Mouse (Mus musculus) stomach, embryonic 15.5 days (tissue): Measurements from ENCODE around the gene Mfsd4b3. TPM values are rescaled to one million over a fixed set of nuclear protein-coding genes. Genes with fewer than 3 reads are reported as not detected.
"Not testable (repeated sequence)": the region's sequence is repeated elsewhere in the genome, so short reads cannot be mapped to it uniquely, and the experiment has no call there.

Experiments
- ATAC-seq: fragments of 200-750 bp; cut with Nextera tagmentation; 2 replicates; pipeline ENCODE4 v1.8.0; 2017; ENCODE audit warnings: low read depth, moderate number of reproducible peaks, moderate TSS enrichment; ENCODE audit not compliant: insufficient read depth, low FRiP score
- H3K27ac ChIP-seq: fragments of 300-500 bp; sonication (generic); 2 replicates; pipeline ENCODE4 v1.5.1; 2015; ENCODE audit warnings: mild to moderate bottlenecking, inconsistent platforms
- H3K27me3 ChIP-seq: fragments of 300-500 bp; sonication (generic); replicated peaks from 2 replicates; pipeline ENCODE4 v1.6.1; 2015; ENCODE audit warnings: inconsistent platforms
- H3K36me3 ChIP-seq: fragments of 300-500 bp; sonication (generic); 2 replicates; pipeline ENCODE4 v1.6.1; 2015; ENCODE audit warnings: inconsistent platforms
- H3K4me1 ChIP-seq: fragments of 300-500 bp; sonication (generic); 2 replicates; pipeline ENCODE4 v1.6.1; 2015; ENCODE audit warnings: inconsistent platforms
- H3K4me2 ChIP-seq: fragments of 300-500 bp; sonication (generic); 2 replicates; pipeline ENCODE4 v1.6.1; 2015; ENCODE audit warnings: mild to moderate bottlenecking, inconsistent platforms
- H3K4me3 ChIP-seq: fragments of 300-500 bp; sonication (generic); replicated peaks from 2 replicates; pipeline ENCODE4 v1.5.1; 2015; ENCODE audit warnings: inconsistent platforms
- H3K9ac ChIP-seq: fragments of 300-500 bp; sonication (generic); 2 replicates; pipeline ENCODE4 v1.6.1; 2015; ENCODE audit warnings: inconsistent platforms
- H3K9me3 ChIP-seq: fragments of 300-500 bp; sonication (generic); 2 replicates; pipeline ENCODE4 v1.6.1; 2016; ENCODE audit warnings: inconsistent platforms
- WGBS: fragments of 180-500 bp; shearing (Covaris S2); methylation state at CpG from one replicate; pipeline ENCODE4 v1.1.7; 2015; 5-methylcytosine and 5-hydroxymethylcytosine counted together
- polyA plus RNA-seq: library from polyadenylated mRNA; unstranded; fragments of >200 nt; fragmentation: Nextera tagmentation; extraction: Ambion mirVana; gene quantifications from 2 replicates; pipeline ENCODE4 v1.2.1, GENCODE M21; 2015

Mfsd4b3 gene
- polyA plus RNA-seq, 1 experiment from 2014 or later, result 1.5 TPM

DNA sequence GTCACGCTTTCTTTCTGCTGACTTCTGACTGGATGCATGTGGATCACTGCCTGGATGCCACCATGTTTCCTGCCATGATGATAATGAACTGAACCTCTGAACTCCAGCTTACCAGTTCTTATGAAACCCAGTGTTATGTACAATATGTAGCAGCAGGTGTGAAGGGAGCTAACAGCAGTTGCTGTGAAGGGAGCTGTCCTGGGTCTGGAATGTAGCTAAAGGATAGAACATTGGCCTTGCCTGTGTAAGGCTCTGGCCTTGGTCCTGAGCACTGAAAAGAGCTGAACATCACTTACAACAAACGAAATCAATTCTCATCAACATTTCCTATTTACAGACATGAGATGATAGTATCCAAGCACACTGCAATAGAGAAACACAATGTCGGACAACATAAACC, 7.6 kb upstream of the Mfsd4b3 start:
- no peak overlapping the region for H3K9ac ChIP-seq
- WGBS, result 88% methylated on average over 3 of the region's 3 CpGs

DNA sequence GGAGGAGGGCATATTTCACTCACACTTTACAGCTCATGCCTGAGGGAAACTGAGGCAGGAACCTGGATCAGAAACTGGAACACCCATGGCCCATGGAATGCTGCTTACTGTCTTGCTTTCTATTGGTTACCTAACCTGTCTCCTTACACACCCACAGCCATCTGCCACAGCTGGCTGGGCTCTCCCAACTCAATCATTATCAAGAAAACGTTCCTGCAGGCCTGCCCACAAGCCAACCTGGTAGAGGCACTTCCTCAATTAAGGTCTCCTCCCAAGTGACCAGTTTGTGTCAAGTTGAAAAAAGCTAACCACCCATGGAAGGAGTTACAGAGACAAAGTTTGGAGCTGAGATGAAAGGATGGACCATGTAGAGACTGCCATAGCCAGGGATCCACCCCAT, 2.0 kb upstream of the Mfsd4b3 start:
- Histone ChIP-seq H3K27ac (no peak overlapping the region), H3K4me3 (no peak overlapping the region), H3K4me1 (peaks cover 3% of the 10 kb centered on the region; the same call in 1 of the 2 replicates), H3K4me2 (no peak overlapping the region), H3K9ac (no peak overlapping the region), H3K36me3 (no peaks in the 10 kb centered on the region), H3K27me3 (no peaks in the 10 kb centered on the region), H3K9me3 (no peaks in the 10 kb centered on the region)
- ATAC-seq, result no peak
- WGBS, result 31% methylated on average over 1 of the region's 1 CpGs

More for the DNA sequence above, 7.6 kb upstream of the Mfsd4b3 start:
- Histone ChIP-seq H3K4me3 (no peak overlapping the region), H3K27me3 (no peaks in the 10 kb centered on the region), H3K27ac (no peak overlapping the region), H3K9me3 (no peaks in the 10 kb centered on the region), H3K4me1 (no peaks in the 10 kb centered on the region), H3K36me3 (no peaks in the 10 kb centered on the region), H3K4me2 (no peak overlapping the region)
- no peak for ATAC-seq

DNA sequence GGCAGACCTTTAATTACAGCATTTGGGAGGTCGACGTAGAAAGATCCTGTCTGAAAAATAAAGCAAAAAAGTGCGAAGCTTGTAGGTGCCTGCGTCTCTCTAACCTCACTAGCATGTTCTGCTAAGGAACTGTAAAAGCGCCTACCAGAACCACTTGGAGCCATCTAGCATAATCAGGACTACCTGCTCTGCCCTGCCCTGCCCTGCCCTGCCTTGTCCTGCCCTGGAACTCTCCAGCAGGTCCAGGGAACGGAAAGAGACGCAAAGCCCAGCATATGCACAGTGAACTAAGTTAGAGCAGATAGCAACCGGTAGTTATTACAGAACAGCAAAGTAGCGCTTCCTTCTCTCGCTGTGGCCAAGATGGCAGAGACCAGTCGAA, 479 bp upstream of the Mfsd4b3 start:
- peak; percentile 21; the same call in 1 of the 2 replicates for ATAC-seq
- no peaks in the 10 kb centered on the region for H3K36me3 ChIP-seq

DNA sequence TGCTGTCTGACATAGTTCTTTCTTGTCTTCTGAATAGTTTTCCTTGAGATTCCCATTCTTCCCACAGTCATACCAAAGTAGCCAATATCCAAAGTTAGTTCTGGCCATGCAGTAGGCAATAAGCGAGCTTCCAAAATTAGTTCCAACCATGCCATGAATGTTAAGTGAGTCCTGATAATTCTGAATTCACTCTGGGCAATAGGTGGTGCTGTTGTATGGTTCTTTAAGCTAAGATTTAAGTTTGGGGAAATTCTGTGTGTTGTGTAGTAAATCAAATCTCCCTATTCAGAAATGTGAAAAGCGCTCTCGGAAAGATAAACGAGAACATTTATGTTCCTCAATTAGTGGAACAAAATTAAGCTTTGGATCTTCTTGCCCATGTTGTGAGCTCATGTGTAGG, 1.7 kb downstream of the Mfsd4b3 start:
- no peak overlapping the region for H3K27ac ChIP-seq
- no peak for ATAC-seq
- H3K9ac ChIP-seq, result no peak overlapping the region
- 66% methylated on average over 4 of the region's 4 CpGs for WGBS
- H3K4me3 ChIP-seq, result no peak overlapping the region
- peaks cover 3% of the 10 kb centered on the region; the same call in 1 of the 2 replicates for H3K4me1 ChIP-seq
- H3K27me3 ChIP-seq, result no peaks in the 10 kb centered on the region
- H3K4me2 ChIP-seq, result no peak overlapping the region
- no peaks in the 10 kb centered on the region for H3K36me3 ChIP-seq
- H3K9me3 ChIP-seq, result no peaks in the 10 kb centered on the region

More for the DNA sequence above, 479 bp upstream of the Mfsd4b3 start:
- H3K27me3 ChIP-seq, result no peaks in the 10 kb centered on the region
- H3K9ac ChIP-seq, result no peak overlapping the region
- no peaks in the 10 kb centered on the region for H3K9me3 ChIP-seq
- no peak overlapping the region for H3K27ac ChIP-seq
- H3K4me2 ChIP-seq, result peak overlapping the region; percentile 96; the same call in 1 of the 2 replicates
- 45% methylated on average over 11 of the region's 11 CpGs for WGBS
- H3K4me1 ChIP-seq, result peaks cover 3% of the 10 kb centered on the region; the same call in 1 of the 2 replicates
- peak overlapping the region; percentile 58; the same call in 1 of the 2 replicates for H3K4me3 ChIP-seq

DNA sequence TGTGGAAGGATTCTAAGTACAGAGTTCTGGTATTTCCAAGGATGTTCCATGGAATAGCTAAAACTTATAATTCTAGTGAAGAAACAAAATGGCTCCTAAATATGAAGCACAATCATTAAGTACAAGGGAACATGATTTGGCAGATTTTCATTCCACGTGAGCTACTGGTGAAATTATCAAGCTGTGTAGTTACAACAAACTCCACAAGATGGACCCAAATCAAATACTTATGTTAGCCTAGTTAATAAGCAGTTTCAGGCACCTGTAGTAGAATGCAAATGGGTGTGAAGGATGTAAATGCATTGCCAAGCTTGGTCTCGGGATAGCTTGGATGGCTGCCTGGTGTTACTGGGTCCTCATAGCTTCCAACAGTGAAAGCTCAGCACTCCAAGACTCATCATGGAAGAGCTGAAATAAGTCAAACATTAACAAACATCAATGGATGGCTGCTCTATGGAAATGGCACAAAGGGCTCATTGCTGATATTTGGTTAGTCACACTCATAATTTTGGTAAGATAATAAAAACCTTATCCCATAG, 3.5 kb downstream of the Mfsd4b3 start:
- peaks cover 3% of the 10 kb centered on the region; the same call in 1 of the 2 replicates for H3K4me1 ChIP-seq
- no peak overlapping the region for H3K27ac ChIP-seq
- no peak overlapping the region for H3K4me2 ChIP-seq
- no peak for ATAC-seq
- WGBS, result 74% methylated on average over 2 of the region's 2 CpGs
- H3K9ac ChIP-seq, result no peak overlapping the region
- H3K36me3 ChIP-seq, result no peaks in the 10 kb centered on the region
- H3K4me3 ChIP-seq, result no peak overlapping the region
- no peaks in the 10 kb centered on the region for H3K27me3 ChIP-seq
- H3K9me3 ChIP-seq, result no peaks in the 10 kb centered on the region

DNA sequence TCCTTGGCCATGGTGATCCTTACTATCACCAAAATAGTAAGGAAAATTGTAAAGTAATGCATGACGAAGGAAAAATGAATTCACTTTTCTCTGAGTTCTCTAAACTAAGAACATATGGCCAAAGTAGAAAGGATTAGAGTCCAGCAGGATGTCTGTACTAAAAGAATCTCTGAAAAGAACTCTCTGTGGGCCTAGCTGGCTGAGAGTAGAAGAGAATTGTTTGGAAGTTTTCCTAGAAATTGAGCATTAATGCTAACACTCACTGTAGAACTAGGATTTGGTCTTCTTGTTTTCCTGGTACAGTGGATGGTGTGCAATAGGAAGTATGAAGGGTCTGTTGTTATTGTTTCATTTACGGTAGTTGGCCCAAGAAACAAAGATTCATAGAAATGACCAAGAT, 4.8 kb downstream of the Mfsd4b3 start:
- Histone ChIP-seq H3K4me3 (no peak overlapping the region), H3K9me3 (no peaks in the 10 kb centered on the region), H3K4me2 (no peak overlapping the region), H3K27ac (no peak overlapping the region), H3K9ac (no peak overlapping the region), H3K4me1 (no peaks in the 10 kb centered on the region), H3K36me3 (no peaks in the 10 kb centered on the region), H3K27me3 (no peaks in the 10 kb centered on the region)
- 74% methylated on average over 2 of the region's 2 CpGs for whole genome bisulfite sequencing
- no peak for ATAC-seq

DNA sequence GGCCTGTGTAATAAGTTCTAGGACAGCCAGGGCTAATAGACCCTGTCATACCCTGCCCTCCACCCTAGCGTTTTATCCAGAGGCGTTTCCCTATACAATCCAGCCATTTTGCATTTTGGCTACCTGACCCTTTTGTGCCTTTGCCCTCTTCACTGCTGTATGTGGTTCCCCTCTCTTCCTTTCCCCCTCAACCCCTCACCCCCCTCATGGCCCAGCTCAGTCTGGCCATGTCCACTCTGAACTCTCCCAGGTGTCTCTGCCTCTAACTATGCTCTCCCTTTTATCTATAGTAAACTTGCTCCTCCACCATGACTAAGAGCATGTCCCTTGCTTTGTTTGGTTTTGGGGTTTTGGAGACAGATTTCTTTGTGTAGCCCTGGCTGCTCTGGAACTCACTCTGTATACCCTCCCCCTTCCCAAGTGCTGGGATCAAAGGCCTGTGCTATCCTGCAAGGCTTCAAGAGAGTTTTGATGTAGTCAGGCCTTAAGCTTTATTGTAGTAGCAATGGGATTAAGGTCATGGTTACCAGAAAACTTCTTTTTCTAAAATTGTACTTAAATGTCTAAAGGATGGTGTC, 10.5 kb downstream of the Mfsd4b3 start:
- Histone ChIP-seq H3K9me3 (no peaks in the 10 kb centered on the region), H3K27me3 (no peaks in the 10 kb centered on the region), H3K36me3 (no peaks in the 10 kb centered on the region), H3K27ac (no peak overlapping the region), H3K9ac (no peak overlapping the region), H3K4me2 (no peak overlapping the region), H3K4me3 (no peak overlapping the region), H3K4me1 (no peaks in the 10 kb centered on the region)
- 88% methylated on average over 2 of the region's 2 CpGs for WGBS
- no peak for ATAC-seq

DNA sequence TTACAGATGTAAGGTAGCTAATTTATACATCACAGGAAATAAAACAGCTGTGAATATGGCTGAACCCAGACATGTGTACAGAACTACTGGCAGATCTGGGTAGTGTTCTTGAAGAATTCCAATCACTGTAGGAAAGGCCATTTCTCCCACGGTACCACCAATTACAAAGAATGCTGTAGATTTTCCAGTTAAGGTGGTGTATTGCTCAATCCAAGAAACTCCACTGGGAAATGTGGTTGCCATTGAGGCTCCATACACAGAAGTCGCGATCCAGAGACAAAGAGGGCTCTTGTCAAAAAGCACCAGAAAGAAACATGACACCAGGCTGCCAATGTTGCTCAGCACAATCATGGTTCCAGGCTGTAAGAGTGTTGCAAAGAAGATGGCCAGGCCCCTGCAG, 12.8 kb downstream of the Mfsd4b3 start:
- H3K27ac ChIP-seq, H3K27me3 ChIP-seq, H3K4me2 ChIP-seq, H3K36me3 ChIP-seq, ATAC-seq, H3K4me1 ChIP-seq, H3K9ac ChIP-seq, H3K9me3 ChIP-seq, H3K4me3 ChIP-seq: not testable (repeated sequence)
- WGBS, result 74% methylated on average over 3 of the region's 3 CpGs

DNA sequence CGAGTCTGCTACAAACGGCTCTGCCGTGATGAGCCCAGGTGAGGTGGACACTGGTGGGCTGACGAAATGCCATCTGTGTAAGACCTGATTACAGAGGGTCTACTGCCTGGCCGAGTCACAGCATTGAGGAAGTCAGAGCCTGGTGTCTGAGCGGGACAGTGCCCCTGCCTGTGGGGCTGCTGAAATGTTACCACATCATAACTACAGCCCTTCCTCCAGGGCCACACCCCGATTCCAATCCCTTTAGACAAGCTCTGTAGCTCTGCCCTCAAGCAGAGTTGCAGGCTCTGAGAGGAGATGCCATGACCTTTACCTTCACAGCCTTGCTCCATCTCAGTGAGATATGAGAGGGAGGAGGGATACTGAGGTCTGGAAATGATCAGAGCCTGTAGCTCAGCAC, 23.4 kb downstream of the Mfsd4b3 start:
- Histone ChIP-seq H3K9me3 (no peaks in the 10 kb centered on the region), H3K9ac (no peak overlapping the region), H3K27ac (no peak overlapping the region), H3K27me3 (no peaks in the 10 kb centered on the region), H3K4me1 (no peaks in the 10 kb centered on the region), H3K36me3 (no peaks in the 10 kb centered on the region), H3K4me3 (no peak overlapping the region), H3K4me2 (no peak overlapping the region)
- ATAC-seq, result no peak
- WGBS, result 71% methylated on average over 7 of the region's 7 CpGs

DNA sequence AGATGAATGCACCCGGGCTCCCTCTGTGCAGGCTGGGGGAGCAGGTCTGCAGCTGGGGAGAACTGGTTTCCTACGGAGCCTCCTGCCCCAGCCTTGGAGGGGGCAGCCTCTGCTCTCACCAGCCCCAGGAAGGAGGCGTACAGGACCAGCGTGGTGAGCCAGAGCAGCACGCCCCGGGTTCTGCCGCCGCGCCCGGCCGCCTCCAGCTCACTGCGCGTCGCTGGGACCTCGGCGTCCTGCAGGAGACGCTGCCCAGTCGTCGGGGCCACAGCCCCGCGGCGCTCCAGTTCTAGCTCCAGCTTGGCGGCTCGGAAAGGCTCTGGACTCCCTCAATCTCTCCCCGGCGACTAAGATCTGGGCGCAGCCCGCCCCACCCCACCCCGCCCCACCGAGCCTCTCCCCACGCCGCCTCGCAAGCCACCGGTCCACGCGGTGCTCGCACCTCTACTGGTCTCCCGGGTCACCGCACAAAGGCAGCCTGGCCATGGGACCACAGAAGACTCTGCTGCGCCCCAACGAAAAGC, 33.3 kb downstream of the Mfsd4b3 start, which contains the start of gene Mfsd4b2:
Gene Mfsd4b2 (minus strand): TSS at position 308 of the 524 bp plus-strand sequence.
- peak within 1 kb of the TSS; percentile 43 for H3K4me3 ChIP-seq
- no peaks in the 10 kb centered on the region for H3K9me3 ChIP-seq
- H3K36me3 ChIP-seq, result no peaks in the 10 kb centered on the region
- 2% methylated on average over 41 of the region's 41 CpGs for WGBS
- peak within 1 kb of the TSS; percentile 92 for H3K4me2 ChIP-seq
- H3K27me3 ChIP-seq, result no peaks in the 10 kb centered on the region
- ATAC-seq, result peak; percentile 47; the same call in 1 of the 2 replicates
- H3K9ac ChIP-seq, result peak within 1 kb of the TSS; percentile 12; the same call in 1 of the 2 replicates
- H3K4me1 ChIP-seq, result no peaks in the 10 kb centered on the region
- H3K27ac ChIP-seq, result no peak within 1 kb of the TSS

DNA sequence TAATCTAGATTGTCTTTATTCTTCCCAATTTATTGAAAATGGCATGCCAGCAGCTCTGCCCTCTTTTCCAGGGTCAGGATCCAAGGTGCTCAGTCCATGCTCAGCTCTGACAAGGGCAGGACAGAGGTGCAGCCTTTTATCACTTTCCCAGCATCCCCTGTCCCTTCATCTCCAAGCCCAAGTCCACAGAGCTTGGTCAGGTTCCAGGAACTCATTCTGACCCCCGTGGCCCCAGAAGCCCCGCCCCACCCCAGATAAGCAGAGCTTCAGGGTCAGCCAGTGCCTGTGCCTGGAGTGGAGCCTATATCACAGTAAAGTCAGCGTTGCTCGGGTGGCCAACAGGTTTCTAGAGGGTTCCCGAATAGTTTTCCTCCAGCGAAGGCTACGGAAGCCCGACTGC, 35.4 kb downstream of the Mfsd4b3 start:
- WGBS, result 58% methylated on average over 8 of the region's 8 CpGs
- not testable (repeated sequence) for H3K9me3 ChIP-seq, H3K36me3 ChIP-seq, H3K4me1 ChIP-seq, H3K4me2 ChIP-seq, H3K4me3 ChIP-seq, H3K27ac ChIP-seq, H3K27me3 ChIP-seq, H3K9ac ChIP-seq
- ATAC-seq, result peak; percentile 35; the same call in 1 of the 2 replicates

DNA sequence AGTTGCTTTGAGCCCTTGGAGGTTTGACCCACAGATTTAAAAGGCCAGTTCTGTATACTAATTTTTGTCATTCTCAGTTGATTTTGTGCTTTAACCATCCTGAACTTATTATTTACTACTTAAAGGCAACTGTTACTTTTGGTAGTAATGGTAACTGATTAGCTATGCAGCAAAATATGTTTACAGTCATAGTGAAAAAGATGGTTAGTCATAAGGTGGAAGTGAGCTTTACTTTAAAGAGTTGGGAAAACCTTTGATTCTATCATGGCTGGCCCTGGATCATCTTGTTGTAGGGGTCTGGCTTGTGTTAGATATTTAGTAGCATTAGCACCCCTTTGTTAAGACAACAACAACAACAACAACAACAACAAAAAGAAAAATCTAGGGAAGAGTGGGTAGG, 47.3 kb downstream of the Mfsd4b3 start:
- no peak for ATAC-seq
- Histone ChIP-seq H3K4me1 (no peaks in the 10 kb centered on the region), H3K9ac (no peak overlapping the region), H3K4me3 (no peak overlapping the region), H3K27me3 (no peaks in the 10 kb centered on the region), H3K9me3 (no peaks in the 10 kb centered on the region), H3K36me3 (no peaks in the 10 kb centered on the region), H3K4me2 (no peak overlapping the region), H3K27ac (no peak overlapping the region)
